Mouse (Mus musculus): Measurements from ENCODE around the gene Gm28635. TPM values are rescaled to one million over a fixed set of nuclear protein-coding genes. Genes with fewer than 3 reads are reported as not detected.

Gm28635 gene
- total and polyA plus RNA-seq, 2 experiments from 2014 or later, result not detected

DNA sequence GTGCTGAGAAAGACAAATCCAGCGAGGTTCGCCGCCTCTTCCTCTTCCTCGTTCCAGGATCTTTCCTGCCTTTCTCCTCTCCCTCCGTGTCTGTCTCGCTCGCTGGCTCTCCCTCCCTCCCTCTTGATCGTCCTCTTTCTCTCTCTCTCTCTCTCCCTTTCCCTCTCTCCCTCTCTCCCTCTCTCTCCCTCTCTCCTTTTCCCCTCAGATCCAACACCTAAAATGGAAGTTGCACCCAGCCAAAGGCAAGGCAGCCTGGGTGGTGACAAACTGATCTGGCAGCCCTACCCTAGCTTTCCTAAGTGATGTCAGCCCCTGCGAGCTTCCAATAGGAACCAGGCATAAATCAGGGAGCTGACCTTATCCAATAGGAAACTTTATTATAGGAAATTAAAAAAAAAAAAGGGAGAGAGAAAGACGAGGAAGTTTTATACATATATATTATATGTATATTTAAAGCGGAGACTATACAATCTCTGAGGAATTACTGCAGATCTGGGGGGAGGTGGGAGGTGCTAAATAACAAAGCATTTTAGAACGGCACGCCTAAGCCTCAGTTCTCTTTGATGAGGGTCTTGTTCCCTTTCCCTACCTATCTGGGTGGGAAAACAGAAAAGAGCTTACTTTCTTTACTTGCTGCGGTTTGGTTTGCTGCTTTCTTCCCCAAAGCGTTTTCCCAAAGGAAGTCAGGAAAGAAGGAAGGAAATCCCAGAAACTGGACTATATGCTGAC, 27.2 kb downstream of the Gm28635 start, which contains the start of gene Ctnnd1:
Ctnnd1 (minus strand) TSS at position 302 of the 732 bp plus-strand sequence.
- peak within 1 kb of the TSS; percentile 73 for H3K4me3 ChIP-seq (ENCODE audit: low read length)
- ATAC-seq, result peak; percentile 99
- H3K27me3 ChIP-seq (ENCODE audit: insufficient read depth, low read length), result no peaks in the 10 kb centered on the region
- no peaks in the 10 kb centered on the region for H3K9me3 ChIP-seq (ENCODE audit: low read length)
- peak within 1 kb of the TSS; percentile 79 for H3K9ac ChIP-seq (replicated peaks; ENCODE audit: low read length)
- peak within 1 kb of the TSS; percentile 77 for H3K4me2 ChIP-seq (ENCODE audit: low read depth, low read length)
- no peak for TF ChIP-seq CTCF (IDR thresholded peaks at IDR 0.05; ENCODE audit: low read depth)
- H3K4me1 ChIP-seq (ENCODE audit: insufficient read depth, low read length), result peaks cover 4% of the 10 kb centered on the region; the same call in 1 of the 2 replicates
- H3K27ac ChIP-seq, result peak within 1 kb of the TSS; percentile 94
- H3K36me3 ChIP-seq (ENCODE audit: insufficient read depth, low read length), result no peaks in the 10 kb centered on the region
- 0% methylated on average over 15 of the region's 15 CpGs for WGBS
- peak; percentile 96 for DNase-seq (ENCODE audit: low spot score)

DNA sequence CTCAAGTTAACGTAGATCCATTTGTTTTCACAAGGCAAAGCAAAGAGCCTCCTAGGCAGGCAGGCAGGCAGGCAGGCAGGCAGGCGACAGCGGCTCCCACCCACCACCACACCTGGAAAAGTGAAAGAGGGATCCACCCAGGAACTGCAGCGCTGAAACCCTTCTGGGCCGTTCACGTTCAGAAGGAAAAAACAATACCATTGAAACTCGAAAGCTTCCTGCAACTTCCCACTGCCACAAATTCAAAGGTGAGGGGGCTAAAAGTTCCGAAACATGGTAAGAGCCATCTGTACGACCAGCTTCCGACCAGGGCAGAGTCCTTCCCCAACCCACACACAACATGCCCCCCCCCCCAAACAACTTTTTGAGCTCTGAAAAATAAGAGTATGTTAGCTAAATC, 28.2 kb downstream of the Gm28635 start:
- Histone ChIP-seq H3K4me1 (ENCODE audit: insufficient read depth, low read length) (peaks cover 4% of the 10 kb centered on the region; the same call in 1 of the 2 replicates), H3K27ac (peak overlapping the region; percentile 94; the same call in 1 of the 2 replicates), H3K27me3 (ENCODE audit: insufficient read depth, low read length) (no peaks in the 10 kb centered on the region), H3K4me3 (ENCODE audit: low read length) (peak overlapping the region; percentile 73), H3K9me3 (ENCODE audit: low read length) (no peaks in the 10 kb centered on the region), H3K4me2 (ENCODE audit: low read depth, low read length) (peak overlapping the region; percentile 77), H3K9ac (replicated peaks; ENCODE audit: low read length) (peak overlapping the region; percentile 79), H3K36me3 (ENCODE audit: insufficient read depth, low read length) (no peaks in the 10 kb centered on the region)
- WGBS, result 0% methylated on average over 10 of the region's 10 CpGs
- DNase-seq (ENCODE audit: low spot score), result no peak
- ATAC-seq, result no peak
- TF ChIP-seq CTCF (IDR thresholded peaks at IDR 0.05; ENCODE audit: low read depth), result no peak

GRCm38 (mm10) chr2:84648369-84648768, 29.5 kb downstream of the Gm28635 start:
- Histone ChIP-seq H3K4me2 (ENCODE audit: low read depth, low read length) (peak overlapping the region; percentile 77), H3K4me1 (ENCODE audit: insufficient read depth, low read length) (peaks cover 4% of the 10 kb centered on the region; the same call in 1 of the 2 replicates), H3K9me3 (ENCODE audit: low read length) (no peaks in the 10 kb centered on the region), H3K27ac (peak overlapping the region; percentile 60; the same call in 1 of the 2 replicates), H3K4me3 (ENCODE audit: low read length) (peak overlapping the region; percentile 73), H3K9ac (replicated peaks; ENCODE audit: low read length) (peak overlapping the region; percentile 55), H3K36me3 (ENCODE audit: insufficient read depth, low read length) (no peaks in the 10 kb centered on the region), H3K27me3 (ENCODE audit: insufficient read depth, low read length) (no peaks in the 10 kb centered on the region)
- ATAC-seq, result no peak
- WGBS, result 10% methylated on average over 6 of the region's 6 CpGs
- DNase-seq (ENCODE audit: low spot score), result peak; percentile 65
- TF ChIP-seq CTCF (IDR thresholded peaks at IDR 0.05; ENCODE audit: low read depth), result peak; percentile 48

- H3K9ac ChIP-seq (replicated peaks; ENCODE audit: low read length), result no peak overlapping the region
- no peak overlapping the region for H3K27ac ChIP-seq
Observed at GRCm38 (mm10) chr2:84647051-84647568, 30.7 kb downstream of the Gm28635 start.

DNA sequence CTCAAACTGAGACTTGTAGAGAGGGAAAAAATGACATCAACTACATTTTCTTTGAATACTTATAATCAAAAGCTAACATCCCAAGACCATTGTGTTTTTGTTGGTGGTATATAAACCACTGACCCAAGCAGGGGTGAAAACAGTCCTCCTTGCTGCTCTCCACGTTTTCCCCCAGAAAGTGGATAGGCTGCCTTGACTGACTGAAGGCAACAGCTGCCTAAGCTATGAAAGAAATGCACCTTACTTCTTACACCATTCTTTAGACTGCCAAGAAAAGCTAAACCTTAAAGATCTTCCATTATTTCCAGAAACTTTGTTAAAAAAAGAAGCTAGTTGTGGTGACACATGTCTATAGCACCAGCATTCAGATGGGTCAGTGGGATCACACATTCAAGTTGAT, 31.7 kb downstream of the Gm28635 start:
- no peak overlapping the region for H3K27ac ChIP-seq
- H3K36me3 ChIP-seq (ENCODE audit: insufficient read depth, low read length), result no peaks in the 10 kb centered on the region
- 77% methylated on average over 1 of the region's 1 CpGs for WGBS
- ATAC-seq (no peak), DNase-seq (ENCODE audit: low spot score) (no peak)
- no peaks in the 10 kb centered on the region for H3K9me3 ChIP-seq (ENCODE audit: low read length)
- H3K27me3 ChIP-seq (ENCODE audit: insufficient read depth, low read length), result no peaks in the 10 kb centered on the region
- peaks cover 4% of the 10 kb centered on the region; the same call in 1 of the 2 replicates for H3K4me1 ChIP-seq (ENCODE audit: insufficient read depth, low read length)
- TF ChIP-seq CTCF (IDR thresholded peaks at IDR 0.05; ENCODE audit: low read depth), result no peak
- no peak overlapping the region for H3K9ac ChIP-seq (replicated peaks; ENCODE audit: low read length)
- H3K4me3 ChIP-seq (ENCODE audit: low read length), result no peak overlapping the region
- no peak overlapping the region for H3K4me2 ChIP-seq (ENCODE audit: low read depth, low read length)

More at GRCm38 (mm10) chr2:84647051-84647568, 30.7 kb downstream of the Gm28635 start:
- TF ChIP-seq CTCF (IDR thresholded peaks at IDR 0.05; ENCODE audit: low read depth), result no peak
- Histone ChIP-seq H3K4me3 (ENCODE audit: low read length) (peak overlapping the region; percentile 73; the same call in 1 of the 2 replicates), H3K9me3 (ENCODE audit: low read length) (no peaks in the 10 kb centered on the region), H3K4me1 (ENCODE audit: insufficient read depth, low read length) (peaks cover 4% of the 10 kb centered on the region; the same call in 1 of the 2 replicates), H3K36me3 (ENCODE audit: insufficient read depth, low read length) (no peaks in the 10 kb centered on the region), H3K27me3 (ENCODE audit: insufficient read depth, low read length) (no peaks in the 10 kb centered on the region), H3K4me2 (ENCODE audit: low read depth, low read length) (peak overlapping the region; percentile 77)
- WGBS, result 85% methylated on average over 6 of the region's 6 CpGs
- ATAC-seq (no peak), DNase-seq (ENCODE audit: low spot score) (no peak)

GRCm38 (mm10) chr2:84640833-84641232, 37.0 kb downstream of the Gm28635 start:
- H3K27me3 ChIP-seq (ENCODE audit: insufficient read depth, low read length), result no peaks in the 10 kb centered on the region
- no peak for TF ChIP-seq CTCF (IDR thresholded peaks at IDR 0.05; ENCODE audit: low read depth)
- H3K4me1 ChIP-seq (ENCODE audit: insufficient read depth, low read length), result peaks cover 15% of the 10 kb centered on the region
- no peaks in the 10 kb centered on the region for H3K9me3 ChIP-seq (ENCODE audit: low read length)
- no peak for ATAC-seq
- H3K27ac ChIP-seq, result no peak overlapping the region
- H3K4me2 ChIP-seq (ENCODE audit: low read depth, low read length), result no peak overlapping the region
- DNase-seq (ENCODE audit: low spot score), result no peak
- H3K9ac ChIP-seq (replicated peaks; ENCODE audit: low read length), result no peak overlapping the region
- no peaks in the 10 kb centered on the region for H3K36me3 ChIP-seq (ENCODE audit: insufficient read depth, low read length)
- no peak overlapping the region for H3K4me3 ChIP-seq (ENCODE audit: low read length)

Measured in hindbrain, postnatal 0 days (tissue).